Mouse (Mus musculus) ovary, postnatal 14 days (tissue): ENCODE measurements around the gene Rgs12.

Experiments used
- DNase-seq: peaks from one replicate; pipeline ENCODE4 v3.0.0; 2022; ENCODE audit warnings: low spot score

The Rgs12 gene

DNA sequence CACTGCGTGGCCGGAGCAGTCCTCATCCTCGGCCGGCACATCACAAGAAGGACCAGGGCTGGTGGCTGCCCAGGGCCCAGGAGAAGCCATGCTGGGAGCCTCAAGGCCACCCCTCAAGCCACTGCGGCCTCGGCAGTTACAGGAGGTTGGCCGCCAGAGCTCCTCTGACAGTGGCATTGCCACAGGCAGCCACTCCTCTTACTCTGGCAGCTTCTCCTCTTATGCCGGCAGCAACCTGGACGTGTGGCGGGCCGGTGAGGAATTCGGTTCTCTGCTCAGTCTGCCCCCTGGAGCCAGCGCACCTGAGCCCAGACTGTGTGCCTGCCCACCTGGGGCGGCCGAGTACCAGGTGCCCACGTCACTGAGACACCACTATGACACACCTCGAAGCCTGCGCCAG lies 129.9 kb downstream of the Rgs12 start:
- DNase-seq, result no peak

DNA sequence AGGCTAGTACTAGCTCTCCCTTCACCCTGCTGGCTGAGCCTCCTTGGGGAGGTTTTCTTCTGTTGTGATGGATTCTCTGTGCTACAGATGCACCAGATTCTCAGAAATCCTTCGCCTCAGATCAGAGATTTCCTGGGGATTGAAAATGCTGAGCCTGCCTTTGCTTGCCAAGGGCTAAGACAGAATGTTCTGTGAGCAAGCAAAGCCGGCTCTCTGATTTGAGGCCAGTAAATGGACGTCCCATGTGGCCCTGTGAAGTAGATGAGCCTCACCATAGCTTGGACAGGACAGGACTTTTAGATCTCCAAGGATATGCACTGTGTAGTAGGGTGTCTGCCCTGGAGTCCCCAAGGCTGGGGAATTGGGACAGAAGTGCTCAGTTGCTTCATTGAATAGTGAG lies 135.7 kb downstream of the Rgs12 start:
- no peak for DNase-seq

DNA sequence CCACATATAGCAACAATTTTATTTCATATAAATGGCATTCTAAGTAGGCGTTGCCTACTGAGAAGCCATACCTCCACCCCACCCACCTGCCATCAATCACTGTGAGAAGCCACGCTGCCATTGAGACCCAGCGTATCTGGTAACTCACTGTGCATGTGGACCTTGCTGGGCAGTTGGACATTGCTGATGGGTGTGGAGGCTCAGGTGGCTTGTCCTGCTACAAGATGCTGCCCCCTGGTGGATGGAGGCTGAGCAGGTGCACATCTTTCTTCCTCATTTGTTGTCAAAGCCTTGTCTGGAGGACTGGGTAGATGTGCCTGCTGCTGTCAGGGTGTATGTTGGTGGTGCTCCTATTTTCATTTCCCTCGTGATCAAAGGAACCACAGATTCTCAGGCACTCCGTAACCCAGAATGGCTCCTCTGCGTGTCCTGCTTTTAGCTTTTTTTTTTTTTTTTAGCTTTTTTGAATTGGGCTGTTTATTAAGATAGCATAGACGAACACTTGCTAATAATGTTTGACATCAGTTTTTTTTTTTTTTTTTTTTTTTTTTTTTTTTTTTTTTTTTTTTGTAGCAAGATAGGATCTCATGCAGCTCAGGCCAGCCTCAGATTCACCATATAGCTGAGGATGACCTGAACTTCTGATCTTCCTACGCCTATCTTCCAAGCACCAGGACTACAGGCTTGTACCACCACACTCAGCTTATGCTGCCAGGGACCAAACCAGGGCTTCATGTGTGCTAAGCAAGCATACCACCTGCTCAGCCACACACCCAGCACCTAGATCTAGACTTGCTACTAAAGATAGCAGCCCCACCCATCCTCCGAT lies 139.8 kb downstream of the Rgs12 start:
- peak; percentile 63 for DNase-seq
